Mouse (Mus musculus): ENCODE data around the gene Mrpl50.

The Mrpl50 gene

GRCm38 (mm10) chr4:49520572-49521340 lies at the start of gene Mrpl50, which contains the start of gene Zfp189:
Gene Mrpl50 (minus strand): TSS chr4:49521093.
Gene Zfp189 (plus strand): TSS chr4:49521176.
- peak; percentile 89 to 91 for DNase-seq (ENCODE audit: low read depth in 2 of 2, low spot score in 2 of 2)

- peak; percentile 25 to 38 for DNase-seq (ENCODE audit: low read depth in 2 of 2, low spot score in 2 of 2)
These were observed 46.7 kb upstream of the Mrpl50 start for GRCm38 (mm10) chr4:49567613-49568012.

- DNase-seq (ENCODE audit: low read depth in 2 of 2, low spot score in 2 of 2): no peak
These were observed 39.3 kb upstream of the Mrpl50 start for GRCm38 (mm10) chr4:49559915-49560772.

- DNase-seq (ENCODE audit: low read depth in 2 of 2, low spot score in 2 of 2): no peak
These were observed 37.3 kb upstream of the Mrpl50 start for GRCm38 (mm10) chr4:49558181-49558580.

GRCm38 (mm10) chr4:49557375-49557774 lies 36.5 kb upstream of the Mrpl50 start:
- DNase-seq (ENCODE audit: low read depth in 2 of 2, low spot score in 2 of 2): no peak

- DNase-seq (ENCODE audit: low read depth in 2 of 2, low spot score in 2 of 2): no peak
These were observed 32.5 kb upstream of the Mrpl50 start for GRCm38 (mm10) chr4:49553380-49553779.

GRCm38 (mm10) chr4:49549383-49549782 lies 28.5 kb upstream of the Mrpl50 start, which contains the start of gene Aldob:
Gene Aldob (minus strand): TSS chr4:49549546.
- DNase-seq (ENCODE audit: low read depth in 2 of 2, low spot score in 2 of 2): no peak

- DNase-seq (ENCODE audit: low read depth in 2 of 2, low spot score in 2 of 2): no peak
These were observed 26.8 kb upstream of the Mrpl50 start for GRCm38 (mm10) chr4:49547544-49548219.

- no peak for DNase-seq (ENCODE audit: low read depth in 2 of 2, low spot score in 2 of 2)
These were observed 26.1 kb upstream of the Mrpl50 start for GRCm38 (mm10) chr4:49546873-49547543.

GRCm38 (mm10) chr4:49546026-49546425 lies 25.1 kb upstream of the Mrpl50 start:
- no peak for DNase-seq (ENCODE audit: low read depth in 2 of 2, low spot score in 2 of 2)

- DNase-seq (ENCODE audit: low read depth in 2 of 2, low spot score in 2 of 2): no peak
These were observed 20.1 kb upstream of the Mrpl50 start for GRCm38 (mm10) chr4:49540966-49541365.

- no peak for DNase-seq (ENCODE audit: low read depth in 2 of 2, low spot score in 2 of 2)
These were observed 18.8 kb upstream of the Mrpl50 start for GRCm38 (mm10) chr4:49539665-49540064.

GRCm38 (mm10) chr4:49536671-49537070 lies 15.8 kb upstream of the Mrpl50 start:
- DNase-seq (ENCODE audit: low read depth in 2 of 2, low spot score in 2 of 2): no peak

GRCm38 (mm10) chr4:49535675-49536294 lies 14.9 kb upstream of the Mrpl50 start:
- DNase-seq (ENCODE audit: low read depth in 2 of 2, low spot score in 2 of 2): no peak

GRCm38 (mm10) chr4:49535036-49535435 lies 14.1 kb upstream of the Mrpl50 start:
- DNase-seq (ENCODE audit: low read depth in 2 of 2, low spot score in 2 of 2): no peak

GRCm38 (mm10) chr4:49522576-49522975 lies 1.7 kb upstream of the Mrpl50 start:
- DNase-seq (ENCODE audit: low read depth in 2 of 2, low spot score in 2 of 2): no peak

GRCm38 (mm10) chr4:49521346-49521745 lies 453 bp upstream of the Mrpl50 start:
- no peak for DNase-seq (ENCODE audit: low read depth in 2 of 2, low spot score in 2 of 2)

- DNase-seq (ENCODE audit: low read depth in 2 of 2, low spot score in 2 of 2): no peak
These were observed 1.4 kb downstream of the Mrpl50 start for GRCm38 (mm10) chr4:49519476-49519875.

GRCm38 (mm10) chr4:49514441-49514840 lies 6.5 kb downstream of the Mrpl50 start:
- DNase-seq (ENCODE audit: low read depth in 2 of 2, low spot score in 2 of 2): no peak

GRCm38 (mm10) chr4:49512636-49513035 lies 8.3 kb downstream of the Mrpl50 start:
- DNase-seq (ENCODE audit: low read depth in 2 of 2, low spot score in 2 of 2): no peak

Data from CD8-positive naive resting alpha-beta T cell, adult 2 months (primary cell).